Mouse (Mus musculus) G1E (cell line): ENCODE measurements at regions not wholly inside any gene's neighbourhood (a gene's known extent, or its start where the extent isn't known, plus 50 kb on each side); places are given as distances from the start of the nearest gene placed in this dataset.

Experiments used
- CTCF ChIP-seq: IDR thresholded peaks from 2 replicates; pipeline ENCODE4 v1.5.1; 2012; ENCODE audit warnings: low read depth, low read length, inconsistent platforms, mixed read lengths
- GATA1 ChIP-seq: IDR thresholded peaks from 2 replicates; pipeline ENCODE4 v1.6.1; 2012; ENCODE audit warnings: borderline replicate concordance, low read length, inconsistent platforms, mixed read lengths

DNA sequence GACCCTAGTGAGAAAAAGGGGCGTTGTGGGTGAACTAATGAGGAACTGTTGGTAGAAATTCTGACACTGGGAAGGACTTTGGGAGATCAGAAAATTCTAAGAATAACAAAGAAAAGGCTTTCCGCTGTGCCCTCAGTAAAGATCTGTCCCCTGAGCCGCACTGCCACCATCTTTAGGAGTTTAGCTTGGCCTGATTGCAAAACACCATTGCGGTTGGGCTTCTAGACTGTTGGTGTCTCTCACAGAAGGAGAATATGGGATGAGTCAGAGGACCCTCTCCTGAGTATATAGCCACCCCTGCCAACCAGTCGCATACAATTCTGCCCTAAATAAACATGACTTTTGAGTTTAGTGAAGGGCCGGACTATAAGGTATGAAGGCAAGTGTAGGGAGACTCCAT is 147.5 kb upstream of the Nrip1 start:
- TF ChIP-seq CTCF (no peak), GATA1 (no peak)
